Mouse (Mus musculus): ENCODE measurements around the gene Aldh1a1. TPM values are rescaled to one million over a fixed set of nuclear protein-coding genes. Genes with fewer than 3 reads are reported as not detected.

The Aldh1a1 gene
- polyA plus RNA-seq, 1 experiment: 360 TPM

- DNase-seq (ENCODE audit: low read depth): peak; percentile 89
These were observed 160.7 kb downstream of the Aldh1a1 start for GRCm38 (mm10) chr19:20653082-20653676.

GRCm38 (mm10) chr19:20654141-20654873 is 161.8 kb downstream of the Aldh1a1 start:
- no peak for DNase-seq (ENCODE audit: low read depth)

GRCm38 (mm10) chr19:20677697-20678355 is 185.3 kb downstream of the Aldh1a1 start:
- peak; percentile 42 for DNase-seq (ENCODE audit: low read depth)

Other genes with a start within 250 kb of the Aldh1a1 start
- gene Anxa1, start 101.8 kb upstream of the Aldh1a1 start, polyA plus RNA-seq (2012; rRNA removed): 60.5 and 102 TPM in 2 replicates
- 92.6 and 103 TPM in 2 replicates for gene Aldh1a7, start 234.8 kb downstream of the Aldh1a1 start, polyA plus RNA-seq (2012; rRNA removed)